Mouse (Mus musculus) lung, postnatal 25 days (tissue): Measurements from ENCODE around the gene Rnase11.
"Not testable (repeated sequence)": the region's sequence is repeated elsewhere in the genome, so short reads cannot be mapped to it uniquely, and the experiment has no call there.

Experiments used
- DNase-seq: peaks from one replicate; pipeline ENCODE4 v3.0.0; 2022; ENCODE audit warnings: low spot score

The Rnase11 gene

DNA sequence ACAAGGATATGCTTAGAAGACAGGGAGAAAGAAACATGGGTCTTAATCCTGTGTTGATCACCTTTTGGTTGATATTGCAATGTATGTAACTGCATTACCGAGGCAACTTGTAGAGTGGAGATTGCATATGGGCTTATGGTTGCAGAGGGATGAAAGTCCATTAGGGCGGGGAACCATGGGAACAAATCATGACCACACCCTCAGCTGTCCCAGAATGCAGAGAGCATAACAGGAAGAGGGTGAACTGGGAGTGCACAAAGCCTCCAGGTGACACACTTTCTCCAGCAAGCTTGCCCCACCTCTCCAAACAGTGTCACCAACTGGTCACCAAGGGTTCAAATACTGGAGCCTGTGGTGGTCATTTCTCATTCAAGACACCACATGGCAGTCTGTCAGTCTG lies 31.1 kb upstream of the Rnase11 start:
- no peak for DNase-seq

GRCm38 (mm10) chr14:51079180-51079579 lies 29.2 kb upstream of the Rnase11 start:
- no peak for DNase-seq

DNA sequence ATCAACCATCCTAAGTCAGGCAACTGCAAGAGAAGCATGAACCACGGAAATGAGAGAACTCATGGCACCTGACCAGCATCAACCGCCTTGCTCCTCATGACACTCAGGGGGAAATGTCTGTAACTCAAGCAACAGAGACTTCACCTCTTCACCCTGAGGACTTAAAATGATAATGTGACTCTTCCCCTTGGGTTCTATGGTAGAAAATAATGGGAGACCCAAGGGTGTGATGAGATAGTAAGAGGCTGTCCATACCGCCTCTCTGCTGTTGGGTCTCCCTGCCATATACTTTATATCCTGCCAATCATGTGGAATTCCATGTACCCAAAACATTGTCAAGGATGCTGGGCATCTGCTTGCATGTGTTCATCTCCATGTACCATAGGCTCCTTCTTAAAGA lies 24.4 kb upstream of the Rnase11 start, which contains the start of gene Olfr750:
TSS of gene Olfr750 (minus strand) at position 101 of the 400 bp plus-strand sequence.
- no peak for DNase-seq

DNA sequence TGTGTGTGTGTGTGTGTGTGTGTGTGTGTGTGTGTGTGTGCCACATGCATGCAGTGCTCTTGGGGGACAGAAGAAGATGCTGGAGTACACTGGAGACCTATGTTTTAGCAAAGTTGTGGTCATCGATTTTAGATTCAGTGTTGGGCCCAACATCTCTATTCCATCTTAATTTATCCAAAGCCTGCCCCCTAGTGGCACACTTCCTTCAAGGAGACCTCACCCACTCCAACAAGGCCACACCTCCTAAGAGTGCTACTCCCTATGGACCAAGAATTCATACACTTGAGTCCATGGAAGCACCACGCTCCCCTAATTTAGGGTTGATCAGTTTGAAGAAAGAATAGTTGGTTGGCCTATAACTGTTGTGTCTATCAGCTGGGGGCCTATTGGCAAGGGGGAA lies 19.7 kb upstream of the Rnase11 start:
- DNase-seq = no peak

- no peak for DNase-seq
These were observed 19.0 kb upstream of the Rnase11 start for GRCm38 (mm10) chr14:51068956-51069355.

GRCm38 (mm10) chr14:51060761-51061160 lies 10.8 kb upstream of the Rnase11 start:
- DNase-seq = no peak

- no peak for DNase-seq
These were observed 7.5 kb upstream of the Rnase11 start, which contains the start of gene Rnase12 for GRCm38 (mm10) chr14:51057401-51057831. Gene Rnase12, minus strand, starts transcription at chr14:51057661.

DNA sequence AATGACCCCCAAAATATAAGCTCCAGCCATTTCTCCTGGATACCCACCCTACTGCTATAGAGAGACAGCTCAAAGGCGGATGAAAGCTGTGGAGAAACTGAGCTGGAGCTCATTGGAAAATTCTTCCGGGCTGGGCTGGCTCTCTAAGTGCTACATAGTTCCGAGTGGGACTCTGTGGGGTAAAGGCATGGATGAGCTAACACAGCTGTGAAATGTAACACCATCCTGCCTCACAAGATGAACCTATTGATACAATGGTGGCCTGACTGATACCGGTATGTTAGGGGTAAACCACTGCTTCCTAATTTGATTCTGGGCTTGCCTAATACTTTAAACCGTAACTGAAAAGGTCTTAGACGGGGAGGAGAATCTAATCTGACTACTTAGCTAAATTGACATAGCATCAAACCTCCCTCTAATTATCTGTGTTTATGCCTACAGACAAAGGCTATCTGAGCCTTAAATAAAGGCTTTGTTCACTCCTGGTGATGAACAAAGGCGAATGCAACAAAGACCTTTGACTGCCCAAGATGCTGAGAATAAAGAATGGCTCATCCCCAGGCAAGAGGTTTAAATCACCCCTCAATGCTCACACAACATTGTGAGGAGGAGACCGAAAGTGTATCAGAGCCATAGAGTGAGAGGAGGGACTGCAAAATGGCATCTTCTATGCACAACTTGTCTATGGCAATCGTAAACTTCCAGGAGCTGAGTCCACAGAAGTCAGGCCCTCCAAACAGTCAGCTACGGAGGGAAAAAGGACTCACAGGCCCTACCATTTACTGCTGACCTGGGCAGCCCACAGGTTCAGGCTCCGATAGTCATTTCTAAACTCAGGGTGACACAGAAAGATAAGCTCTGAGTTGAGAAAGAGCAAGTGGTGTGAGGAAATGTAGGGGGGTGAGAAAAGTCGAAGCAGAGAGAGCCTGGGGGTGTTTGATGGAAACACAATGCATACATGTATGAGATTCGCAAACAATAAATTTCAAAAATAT lies 4.6 kb upstream of the Rnase11 start:
- no peak for DNase-seq

DNA sequence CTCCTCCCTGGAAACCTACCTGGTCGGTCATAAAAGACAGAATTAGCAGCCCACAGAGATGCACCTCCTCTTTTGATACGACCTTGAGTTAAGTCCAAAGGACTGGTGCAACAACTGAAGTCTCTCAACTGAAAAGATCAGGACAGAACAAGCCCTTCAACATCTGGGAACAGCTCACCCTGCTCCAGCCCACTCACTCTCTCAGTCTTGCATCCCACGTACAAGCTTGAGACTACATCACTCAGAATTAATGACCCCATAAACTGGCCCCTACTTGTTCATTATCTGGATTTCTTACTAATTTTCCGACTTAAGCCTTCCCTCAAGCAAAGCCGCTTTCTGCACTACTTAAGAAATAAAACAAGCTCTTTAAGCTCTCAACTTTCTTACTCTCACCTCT lies 3.2 kb upstream of the Rnase11 start:
- no peak for DNase-seq

- no peak for DNase-seq
These were observed 2.0 kb upstream of the Rnase11 start for GRCm38 (mm10) chr14:51051941-51052340.

DNA sequence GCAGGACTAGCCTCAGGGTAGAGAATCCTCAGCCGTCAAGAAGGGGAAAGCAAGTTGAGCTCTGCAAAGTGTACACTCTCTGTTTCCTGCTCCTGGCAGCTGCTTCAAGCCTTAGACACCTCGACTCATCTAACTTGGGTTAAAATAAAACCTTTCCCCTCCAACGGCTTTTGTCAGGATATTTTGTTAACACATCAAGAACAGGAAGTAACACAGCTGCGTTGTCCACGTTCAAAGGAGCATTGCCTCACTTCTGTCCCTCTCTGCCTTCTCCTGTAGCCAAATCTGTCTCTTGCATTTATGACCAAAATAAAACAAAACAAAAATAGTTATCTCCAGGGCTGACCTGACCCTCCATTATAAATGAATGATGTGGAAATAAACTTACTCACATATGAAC lies 2.1 kb downstream of the Rnase11 start:
- DNase-seq = no peak

DNA sequence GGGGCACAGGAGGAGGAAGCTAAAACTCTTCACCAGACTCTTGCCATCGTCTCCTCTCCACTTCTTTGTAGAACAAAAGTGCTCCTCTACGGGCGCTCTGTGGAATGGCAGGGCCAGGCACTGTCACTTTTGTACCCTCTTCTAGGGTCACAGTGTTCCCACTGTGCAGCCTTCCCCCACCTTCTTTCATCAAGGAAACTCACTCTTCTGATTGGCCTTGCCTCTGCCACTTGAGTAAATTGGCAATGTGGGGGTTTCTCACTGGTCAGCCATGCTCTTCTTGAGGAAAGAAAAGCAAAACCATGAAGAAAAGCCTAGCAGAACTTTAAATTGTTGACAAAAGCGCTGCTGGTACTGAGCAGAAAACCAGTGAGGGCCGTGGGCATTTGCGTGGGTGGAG lies 8.2 kb downstream of the Rnase11 start, which contains the start of gene Rnase9:
TSS of gene Rnase9 (minus strand) at position 101 of the 400 bp plus-strand sequence.
- DNase-seq = no peak

DNA sequence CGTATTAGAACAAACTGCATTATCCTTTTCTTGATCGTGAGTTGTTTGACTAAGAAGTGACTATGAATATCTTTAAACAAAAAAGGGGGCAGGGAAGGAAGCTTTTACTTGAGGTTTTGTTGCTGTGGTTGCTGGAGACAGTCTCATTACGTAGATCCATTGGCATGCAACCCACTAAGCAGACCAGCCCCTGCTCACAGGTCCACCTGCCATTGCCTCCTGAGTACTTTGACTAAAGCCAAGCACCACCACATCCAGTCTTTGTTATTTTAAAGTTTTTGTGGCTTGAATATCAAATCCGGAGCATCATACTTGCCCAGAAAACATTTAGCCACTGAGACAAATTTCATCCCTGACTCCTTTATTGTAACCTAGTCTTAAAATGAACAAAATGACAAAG lies 13.7 kb downstream of the Rnase11 start:
- no peak for DNase-seq

DNA sequence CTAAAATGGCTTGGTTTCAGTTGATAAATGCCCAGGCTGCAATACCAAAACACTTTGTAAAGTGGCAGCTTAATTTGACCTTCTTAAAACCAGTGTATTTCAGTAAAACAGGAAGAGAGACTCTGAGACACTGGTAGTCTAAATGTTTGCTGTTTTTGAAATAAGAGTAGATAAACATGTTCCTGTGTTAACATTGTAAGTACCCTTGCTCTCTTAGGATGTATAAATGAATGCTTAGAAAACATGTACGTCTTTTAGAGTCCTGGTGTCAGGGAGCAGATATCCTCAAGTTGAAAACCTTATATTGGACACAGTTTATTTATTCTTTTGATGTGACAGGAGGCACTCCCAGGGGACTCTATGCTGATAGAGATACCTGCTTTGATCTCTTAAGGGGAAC lies 14.8 kb downstream of the Rnase11 start:
- no peak for DNase-seq

DNA sequence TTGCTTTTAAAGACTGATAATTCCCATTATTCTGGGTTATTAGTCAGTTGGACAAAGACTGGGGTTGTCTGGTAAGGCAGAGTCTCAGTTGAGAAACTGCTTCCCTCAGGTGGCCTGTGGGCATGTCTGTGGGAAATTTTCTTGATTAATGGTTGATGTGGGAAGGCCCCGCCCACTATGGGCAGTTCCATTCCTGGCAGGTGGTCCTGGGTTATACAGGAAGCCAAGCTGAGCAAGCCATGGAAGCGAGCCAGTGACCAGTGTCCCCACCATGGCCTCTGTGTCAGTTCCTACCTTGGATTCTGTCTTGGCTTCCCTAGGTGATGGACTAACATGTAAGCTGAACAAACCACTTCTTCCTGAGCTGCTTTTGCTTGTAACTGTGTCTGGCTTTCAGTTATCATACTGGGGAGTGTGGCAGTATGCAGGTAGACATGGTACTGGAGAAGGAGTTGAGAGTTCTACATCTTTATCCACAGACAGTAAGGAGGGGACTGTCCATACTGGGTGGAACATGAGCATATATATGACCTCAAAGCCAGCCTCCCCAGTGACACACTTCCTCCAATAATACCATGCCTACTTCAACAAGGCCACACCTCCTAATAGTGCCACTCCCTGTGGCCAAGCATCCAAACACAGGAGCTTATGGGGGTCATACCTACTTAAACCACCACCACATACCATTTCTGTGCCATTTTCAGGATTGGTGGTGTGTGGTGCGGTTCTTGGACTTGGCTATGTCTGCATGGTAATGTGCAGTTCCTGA lies 22.4 kb downstream of the Rnase11 start:
- DNase-seq = no peak

DNA sequence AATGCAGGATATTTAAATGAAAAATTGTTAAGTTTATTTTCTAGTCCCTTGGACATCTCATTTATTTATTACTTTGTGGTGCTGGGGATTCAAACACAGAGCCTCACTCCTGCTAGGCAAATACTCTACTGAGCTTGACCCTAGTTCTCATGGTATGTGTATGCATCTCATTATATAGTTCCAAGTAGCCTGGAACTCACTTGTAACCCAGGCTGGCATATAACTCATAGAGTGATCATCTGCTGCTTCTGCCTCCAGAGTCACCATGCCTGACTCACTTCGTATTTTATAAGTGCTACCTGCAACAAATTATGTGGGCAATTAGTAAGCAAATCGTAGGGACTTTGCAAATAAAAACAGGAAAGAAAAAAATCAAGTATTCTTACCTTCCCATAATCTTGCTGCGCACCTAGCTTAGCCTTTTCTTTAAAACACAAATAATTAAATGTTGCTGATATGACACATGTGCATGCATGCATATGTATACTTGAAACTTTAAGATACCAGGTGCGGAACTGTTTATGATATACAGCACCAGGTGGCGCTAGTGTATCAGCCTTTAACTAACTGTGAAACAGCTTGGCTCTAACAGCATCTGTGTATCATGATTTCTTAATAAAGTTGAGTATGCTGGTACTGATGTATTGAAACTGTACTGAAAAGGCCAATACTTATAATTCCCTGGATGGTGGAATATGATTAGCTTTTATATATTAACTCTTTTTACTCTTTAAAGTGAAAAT lies 23.4 kb downstream of the Rnase11 start:
- peak; percentile 82 for DNase-seq

DNA sequence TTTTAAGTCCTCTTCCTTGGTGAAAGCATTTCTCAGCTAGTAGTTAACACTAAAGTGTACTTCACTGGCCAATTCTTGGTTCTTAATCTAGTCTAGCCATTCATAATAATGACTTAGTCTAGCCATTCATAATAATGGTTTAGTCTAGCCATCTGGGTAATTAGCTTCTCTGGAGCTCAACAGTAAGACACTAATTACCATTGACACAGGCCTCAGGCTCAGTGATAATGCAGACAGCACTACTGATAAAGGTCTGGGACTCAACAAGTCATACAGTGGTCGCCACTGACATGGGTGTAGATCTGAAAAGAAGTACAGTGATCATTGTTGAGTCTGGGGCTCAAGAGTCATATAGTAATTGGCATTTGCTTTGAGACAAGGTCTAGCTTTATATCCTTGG lies 25.1 kb downstream of the Rnase11 start:
- DNase-seq = no peak

DNA sequence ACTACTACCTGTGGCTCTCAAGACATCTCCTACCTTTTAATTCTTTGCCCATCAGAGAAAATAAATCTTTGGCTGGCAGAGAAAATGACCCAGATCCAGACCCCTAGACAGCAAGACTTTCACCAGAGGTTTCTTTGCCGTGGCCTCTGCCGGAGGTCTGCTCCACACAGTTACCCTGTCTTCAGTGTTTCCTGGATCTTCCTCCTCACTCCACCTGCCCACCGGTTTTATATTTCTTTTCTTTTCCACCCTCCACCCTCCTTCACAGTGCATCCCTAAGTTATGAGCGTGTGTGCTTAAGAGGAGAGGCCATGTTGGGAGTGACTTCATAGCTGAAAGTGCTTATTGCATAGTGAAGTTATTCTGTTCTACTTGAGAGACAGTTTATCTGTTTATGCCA lies 26.5 kb downstream of the Rnase11 start:
- no peak for DNase-seq

GRCm38 (mm10) chr14:51017256-51017655 lies 32.7 kb downstream of the Rnase11 start:
- DNase-seq = peak; percentile 48

DNA sequence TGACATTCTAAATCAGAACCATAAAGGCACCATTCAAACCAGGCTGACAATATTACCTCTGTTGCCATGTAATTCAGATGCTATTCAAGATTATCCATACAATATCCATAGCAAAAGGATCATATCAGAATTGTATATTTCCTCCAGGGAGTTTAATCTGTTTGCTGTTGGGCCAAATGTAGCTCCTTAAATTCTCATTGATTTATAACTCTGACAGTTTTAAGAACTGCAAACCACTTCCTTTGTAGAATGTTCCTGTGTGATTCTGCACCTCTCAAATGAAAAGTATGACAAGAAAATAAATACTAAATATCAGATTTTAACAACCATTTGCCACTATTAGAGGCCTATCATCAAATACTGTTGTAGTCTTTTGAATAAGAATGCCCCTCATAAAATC lies 34.2 kb downstream of the Rnase11 start:
- DNase-seq = no peak

- DNase-seq = not testable (repeated sequence)
These were observed 35.2 kb downstream of the Rnase11 start for GRCm38 (mm10) chr14:51014724-51015123.

DNA sequence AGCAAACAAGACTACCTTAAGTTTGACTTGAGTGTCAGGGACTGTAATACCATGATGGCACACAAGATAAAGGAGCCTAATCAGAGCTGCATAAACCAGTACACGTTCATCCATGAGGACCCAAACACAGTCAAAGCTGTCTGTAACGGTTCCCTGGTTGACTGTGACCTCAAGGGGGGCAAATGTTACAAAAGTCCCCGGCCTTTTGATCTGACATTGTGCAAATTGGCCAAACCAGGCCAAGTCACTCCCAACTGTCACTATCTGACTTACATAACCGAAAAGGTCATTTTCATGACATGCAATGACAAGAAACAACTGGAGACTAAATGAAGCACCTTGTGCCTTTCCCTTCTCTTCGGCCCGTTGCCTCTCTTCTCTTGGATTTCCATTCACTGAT lies 40.4 kb downstream of the Rnase11 start:
- peak; percentile 42 for DNase-seq
